Mouse (Mus musculus) testis, adult 2 months (tissue): Measurements from ENCODE around the gene Nprl3. TPM values are rescaled to one million over a fixed set of nuclear protein-coding genes. Genes with fewer than 3 reads are reported as not detected.
A peak's percentile ranks its signal among the peaks of the same experiment; 100 is the strongest.
"Not testable (repeated sequence)": the region's sequence is repeated elsewhere in the genome, so short reads cannot be mapped to it uniquely, and the experiment has no call there.

Experiments
- H3K27ac ChIP-seq: fragments of 200-500 bp; 2 replicates; pipeline ENCODE4 v1.5.1; 2012; ENCODE audit warnings: low read depth, low read length; ENCODE audit not compliant: control insufficient read depth, insufficient read depth
- H3K27me3 ChIP-seq: fragments of 200-500 bp; 2 replicates; pipeline ENCODE4 v1.6.1; 2012; ENCODE audit warnings: mild to moderate bottlenecking, low read length, moderate library complexity; ENCODE audit not compliant: control insufficient read depth, insufficient read depth
- H3K36me3 ChIP-seq: fragments of 200-500 bp; 2 replicates; pipeline ENCODE4 v1.6.1; 2012; ENCODE audit warnings: mild to moderate bottlenecking, low read length; ENCODE audit not compliant: control insufficient read depth, insufficient read depth
- H3K4me1 ChIP-seq: fragments of 200-500 bp; 2 replicates; pipeline ENCODE4 v1.6.1; 2012; ENCODE audit warnings: low read length; ENCODE audit not compliant: control insufficient read depth, insufficient read depth
- H3K4me3 ChIP-seq: fragments of 200-500 bp; 2 replicates; pipeline ENCODE4 v1.5.1; 2012; ENCODE audit warnings: low read depth, mild to moderate bottlenecking, low read length, moderate library complexity, mixed read lengths; ENCODE audit not compliant: control insufficient read depth
- CTCF ChIP-seq: fragments of 200-500 bp; IDR thresholded peaks from 2 replicates; pipeline ENCODE4 v1.5.1; 2012; ENCODE audit warnings: low read depth, mild to moderate bottlenecking, inconsistent platforms, low read length, moderate library complexity; ENCODE audit not compliant: control insufficient read depth, insufficient read depth, insufficient replicate concordance
- POLR2A ChIP-seq: fragments of 200-500 bp; IDR thresholded peaks from 2 replicates; pipeline ENCODE4 v1.6.1; 2012; ENCODE audit warnings: low read depth, mild to moderate bottlenecking, inconsistent platforms, low read length, moderate library complexity; ENCODE audit not compliant: control insufficient read depth
- polyA plus RNA-seq: library from polyadenylated mRNA; depleted of rRNA; stranded (reverse); fragments of >200 nt; gene quantifications from 2 replicates; pipeline ENCODE4 v1.2.3, GENCODE M21; 2012

Gene Nprl3
- polyA plus RNA-seq, 1 experiment = 61.4 TPM

DNA sequence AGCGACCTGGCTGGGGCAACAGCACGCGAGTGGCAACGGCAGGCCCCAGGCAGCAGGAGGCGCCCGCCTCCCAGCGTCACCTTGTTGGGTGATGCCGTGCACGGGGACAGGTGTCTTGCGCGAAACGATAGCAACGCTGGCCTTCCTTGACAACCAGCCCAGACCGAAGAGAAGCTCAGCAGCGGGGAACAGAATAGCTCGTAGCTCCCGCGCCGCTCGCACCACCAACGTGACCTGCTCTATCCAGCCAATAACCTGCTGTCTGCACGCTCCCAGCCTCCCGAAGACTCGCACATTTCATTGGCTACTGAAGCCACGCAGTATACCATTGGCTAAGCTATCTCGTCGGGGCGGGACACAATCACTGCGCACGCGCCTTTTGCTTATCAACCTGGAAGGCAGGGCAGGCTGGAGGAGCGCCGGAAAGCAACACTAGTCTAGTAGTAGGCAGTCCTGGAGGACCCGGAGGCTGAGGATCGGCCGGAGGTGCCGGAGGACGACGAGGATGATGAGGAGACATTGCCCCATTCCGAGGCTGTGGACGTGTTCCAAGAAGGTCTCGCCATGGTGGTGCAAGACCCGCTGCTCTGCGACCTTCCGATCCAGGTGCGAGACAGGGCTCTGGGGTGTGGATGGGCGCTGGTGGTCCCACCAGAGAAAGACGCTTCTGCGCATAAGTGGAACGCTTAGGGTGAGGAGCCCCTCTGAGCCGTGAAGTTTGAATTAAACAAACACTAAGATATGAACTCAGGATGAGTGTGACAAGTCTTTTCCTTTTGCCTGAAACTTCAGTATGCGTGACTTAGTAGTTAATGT is 62.2 kb downstream of the Nprl3 start, which contains the start of gene Snrnp25:
Gene Snrnp25 (plus strand): TSS at position 358 of the 816 bp plus-strand sequence.
- Histone ChIP-seq H3K4me3 (peak within 1 kb of the TSS; percentile 91), H3K36me3 (peaks cover 3% of the 10 kb centered on the region; the same call in 1 of the 2 replicates), H3K27me3 (no peaks in the 10 kb centered on the region), H3K27ac (peak within 1 kb of the TSS; percentile 37), H3K4me1 (peaks cover 6% of the 10 kb centered on the region)
- TF ChIP-seq CTCF (peak; percentile 51; the same call in 1 of the 2 replicates), POLR2A (peak; percentile 50; the same call in 1 of the 2 replicates)

DNA sequence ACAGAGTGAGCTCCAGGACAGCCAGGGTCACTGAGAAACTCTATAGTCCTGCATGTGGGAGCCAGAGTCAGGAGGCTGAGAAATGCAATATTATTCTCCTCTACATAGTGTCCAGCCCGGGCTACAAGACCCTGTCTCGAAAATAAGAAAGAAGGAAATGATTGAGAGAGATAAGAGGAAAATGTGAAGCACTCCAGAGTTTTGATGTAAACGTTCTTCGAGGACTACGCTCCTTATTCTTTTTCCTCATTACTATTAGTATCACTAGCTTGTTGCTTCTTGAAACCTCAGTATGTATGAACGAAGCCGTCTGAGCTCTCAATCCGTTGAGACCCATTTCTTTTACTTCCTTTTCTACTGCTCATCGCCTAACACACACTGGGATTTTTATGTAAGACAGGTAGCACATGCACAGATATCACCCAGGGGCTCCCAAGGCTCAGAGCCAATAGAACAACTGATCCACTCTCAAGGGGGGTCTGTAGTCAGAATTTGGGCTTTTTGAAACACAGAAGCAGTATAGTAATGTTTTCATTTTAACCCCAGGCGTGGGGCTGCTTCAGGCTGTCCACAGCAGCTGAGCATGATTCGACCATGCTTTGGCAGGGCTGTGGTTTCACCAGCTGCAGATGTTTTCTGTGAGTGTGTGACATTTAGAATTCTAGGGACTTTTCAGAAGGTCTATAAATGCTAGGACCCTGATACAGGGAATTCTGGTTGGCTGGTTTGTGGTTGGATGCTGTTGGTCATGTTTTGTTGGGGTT is 65.4 kb downstream of the Nprl3 start:
- Histone ChIP-seq H3K27me3 (no peaks in the 10 kb centered on the region), H3K27ac (no peak overlapping the region), H3K36me3 (peaks cover 1% of the 10 kb centered on the region; the same call in 1 of the 2 replicates), H3K4me1 (peaks cover 6% of the 10 kb centered on the region), H3K4me3 (no peak overlapping the region)
- TF ChIP-seq POLR2A (no peak), CTCF (no peak)

DNA sequence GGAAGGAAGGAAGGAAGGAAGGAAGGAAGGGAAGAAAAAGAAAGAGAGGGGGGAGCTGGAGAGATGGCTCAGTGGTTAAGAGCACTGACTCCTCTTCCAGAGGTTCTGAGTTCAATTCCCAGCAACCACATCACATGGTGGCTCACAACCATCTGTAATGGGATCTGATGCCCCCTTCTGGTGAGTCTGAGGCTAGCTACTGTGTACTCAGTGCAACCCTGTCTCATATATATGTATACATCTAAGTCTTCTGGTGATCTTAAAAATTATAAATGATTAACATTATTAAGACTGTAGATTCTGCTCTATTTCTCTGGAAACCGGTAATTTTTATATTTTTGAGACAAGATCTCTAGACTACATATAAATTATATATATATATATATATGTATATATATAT is 66.5 kb downstream of the Nprl3 start:
- not testable (repeated sequence) for H3K4me1 ChIP-seq

DNA sequence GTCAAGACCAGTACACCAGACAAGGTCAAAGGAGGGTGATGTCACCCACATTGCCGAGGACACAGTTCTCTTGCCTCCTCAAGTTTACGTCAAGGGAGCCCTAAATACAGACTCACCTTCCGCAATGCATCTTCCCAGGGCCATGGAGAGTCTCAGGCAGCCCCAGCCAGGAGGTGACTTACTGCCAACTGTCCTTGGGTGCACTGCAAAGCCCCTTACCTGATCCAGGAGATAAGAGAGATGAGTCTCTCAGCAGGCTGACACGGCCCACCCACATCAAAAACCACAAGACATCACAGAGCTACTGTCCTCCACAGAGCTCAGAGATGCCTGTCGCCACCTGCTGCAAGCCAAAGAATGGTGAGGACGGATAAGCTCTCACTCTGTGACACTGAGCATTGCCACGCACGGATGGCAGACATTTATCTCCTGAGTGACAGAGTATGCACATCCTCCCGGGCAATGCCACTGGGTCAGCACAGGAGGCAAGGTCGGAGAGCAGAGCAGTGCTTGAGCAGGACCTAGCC is 67.4 kb downstream of the Nprl3 start, which contains the start of gene Il9r:
Gene Il9r (minus strand): TSS at position 205 of the 527 bp plus-strand sequence.
- H3K4me1 ChIP-seq = peaks cover 4% of the 10 kb centered on the region
- H3K27ac ChIP-seq = no peak within 1 kb of the TSS
- H3K27me3 ChIP-seq = no peaks in the 10 kb centered on the region
- H3K4me3 ChIP-seq = no peak within 1 kb of the TSS
- TF ChIP-seq POLR2A (no peak), CTCF (no peak)
- no peaks in the 10 kb centered on the region for H3K36me3 ChIP-seq

More for the DNA sequence above, 66.5 kb downstream of the Nprl3 start:
- not testable (repeated sequence) for H3K4me3 ChIP-seq, H3K27me3 ChIP-seq, H3K27ac ChIP-seq, H3K36me3 ChIP-seq

DNA sequence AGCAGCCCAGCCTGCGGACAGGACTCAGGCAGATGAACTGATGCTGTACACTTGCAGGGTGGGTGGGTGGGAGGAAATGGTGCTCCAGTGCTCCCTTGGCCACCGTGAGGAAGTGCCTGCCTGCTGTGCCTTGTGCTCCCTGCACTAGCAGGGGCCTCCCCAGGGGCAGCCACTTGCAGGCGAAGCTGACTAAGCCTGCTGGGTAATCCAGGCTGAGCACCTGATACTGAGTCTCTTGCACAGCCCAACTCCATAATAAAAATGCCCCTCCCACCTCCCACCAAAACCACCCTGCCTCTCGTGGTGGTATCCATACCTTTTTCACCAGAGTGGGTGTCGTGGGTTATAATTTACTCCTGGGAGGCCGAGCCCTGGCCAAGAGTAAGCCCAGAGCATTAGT is 68.3 kb downstream of the Nprl3 start:
- no peak for TF ChIP-seq CTCF
- TF ChIP-seq POLR2A = no peak
- H3K27ac ChIP-seq = no peak overlapping the region
- no peaks in the 10 kb centered on the region for H3K27me3 ChIP-seq
- H3K4me3 ChIP-seq = no peak overlapping the region
- H3K36me3 ChIP-seq = no peaks in the 10 kb centered on the region
- H3K4me1 ChIP-seq = no peaks in the 10 kb centered on the region

DNA sequence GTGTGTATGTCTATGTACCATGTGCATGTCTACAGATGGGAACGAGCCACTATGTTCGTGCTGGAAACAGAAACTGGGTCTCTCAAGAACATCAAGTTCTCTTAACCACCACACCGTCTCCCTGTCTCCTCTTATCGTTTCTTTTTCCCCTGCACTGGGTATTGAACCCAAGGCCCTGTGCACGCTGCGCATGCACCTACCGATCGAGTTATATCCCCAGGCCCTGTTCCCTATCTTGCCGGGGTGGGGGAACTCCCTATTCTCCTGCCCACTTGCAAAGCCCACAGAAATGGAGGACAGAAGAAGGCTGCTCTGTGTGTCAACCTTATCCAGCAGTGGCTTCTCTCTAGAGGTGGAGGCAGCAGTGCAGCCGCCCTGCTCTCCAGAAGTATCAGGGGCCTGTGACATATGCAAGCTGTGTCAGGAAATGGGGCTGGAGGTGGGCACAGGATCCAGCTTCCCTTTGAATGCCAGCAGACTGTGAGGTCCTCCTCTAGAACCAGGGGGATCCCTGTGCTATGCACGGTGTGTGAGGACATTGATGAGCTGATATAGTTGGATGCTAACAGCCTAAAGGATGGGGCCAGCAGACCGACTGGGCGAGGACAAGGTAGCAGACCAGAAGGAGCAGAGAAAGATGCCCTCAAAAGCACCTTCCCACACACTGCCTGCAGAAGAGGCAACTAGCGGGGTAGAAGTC is 69.1 kb downstream of the Nprl3 start:
- TF ChIP-seq CTCF (no peak), POLR2A (no peak)
- Histone ChIP-seq H3K27me3 (no peaks in the 10 kb centered on the region), H3K4me3 (no peak overlapping the region), H3K27ac (no peak overlapping the region), H3K36me3 (no peaks in the 10 kb centered on the region), H3K4me1 (no peaks in the 10 kb centered on the region)

DNA sequence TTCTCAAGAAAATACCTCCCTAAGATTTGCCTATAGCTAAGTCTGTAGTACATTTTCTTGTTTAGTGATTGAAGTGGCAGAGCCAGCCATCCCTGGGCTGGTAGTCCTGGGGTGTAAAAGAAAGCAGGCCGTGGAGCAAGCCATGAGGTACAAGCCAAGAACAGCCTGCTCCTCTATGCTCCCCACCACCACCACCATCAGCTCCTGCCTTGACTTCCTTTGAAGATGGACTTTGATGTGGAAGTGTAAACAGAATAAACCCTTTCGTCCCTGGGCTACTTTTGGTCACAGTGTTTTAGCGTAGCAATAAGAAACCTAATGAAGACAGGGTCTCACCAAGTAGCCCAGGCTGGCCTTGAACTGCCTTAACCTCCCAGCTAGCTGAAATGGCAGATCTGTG is 69.7 kb downstream of the Nprl3 start:
- no peaks in the 10 kb centered on the region for H3K36me3 ChIP-seq

More for the DNA sequence above, 69.7 kb downstream of the Nprl3 start:
- Histone ChIP-seq H3K27ac (no peak overlapping the region), H3K27me3 (no peaks in the 10 kb centered on the region), H3K4me1 (no peaks in the 10 kb centered on the region), H3K4me3 (no peak overlapping the region)
- TF ChIP-seq POLR2A (no peak), CTCF (no peak)
